Mouse (Mus musculus) hindbrain, embryonic 10.5 days (tissue): ENCODE data around the gene Micu2. TPM values are rescaled to one million over a fixed set of nuclear protein-coding genes. Genes with fewer than 3 reads are reported as not detected.
A peak's percentile ranks its signal among the peaks of the same experiment; 100 is the strongest.

Source experiments
- DNase-seq: peaks from one replicate; pipeline ENCODE4 v3.0.0-alpha.2; 2017; ENCODE audit warnings: low spot score
- H3K27ac ChIP-seq: fragments of 300-500 bp; sonication (generic); 2 replicates; pipeline ENCODE4 v1.5.1; 2016; ENCODE audit warnings: mild to moderate bottlenecking, moderate library complexity
- H3K27me3 ChIP-seq: fragments of 300-500 bp; sonication (generic); 2 replicates; pipeline ENCODE4 v1.6.1; 2016; ENCODE audit warnings: mild to moderate bottlenecking; ENCODE audit not compliant: poor library complexity, insufficient read depth, severe bottlenecking
- H3K36me3 ChIP-seq: fragments of 300-500 bp; sonication (generic); 2 replicates; pipeline ENCODE4 v1.6.1; 2016; ENCODE audit warnings: mild to moderate bottlenecking, moderate library complexity
- H3K4me1 ChIP-seq: fragments of 300-500 bp; sonication (generic); replicated peaks from 2 replicates; pipeline ENCODE4 v1.6.1; 2016; ENCODE audit warnings: mild to moderate bottlenecking
- H3K4me3 ChIP-seq: fragments of 300-500 bp; sonication (generic); 2 replicates; pipeline ENCODE4 v1.5.1; 2016; ENCODE audit warnings: mild to moderate bottlenecking, moderate library complexity
- H3K9me3 ChIP-seq: fragments of 300-500 bp; sonication (generic); 2 replicates; pipeline ENCODE4 v1.6.1; 2016; ENCODE audit warnings: mild to moderate bottlenecking, moderate library complexity
- WGBS: fragments of 180-500 bp; shearing (Covaris S2); methylation state at CpG from one replicate; pipeline ENCODE4 v1.1.7; 2016; 5-methylcytosine and 5-hydroxymethylcytosine counted together
- polyA plus RNA-seq: library from polyadenylated mRNA; unstranded; fragments of >200 nt; fragmentation: Nextera tagmentation; extraction: Ambion mirVana; gene quantifications from 2 replicates; pipeline ENCODE4 v1.2.1, GENCODE M21; 2016

The Micu2 gene
- 60.3 and 62.0 TPM in 2 replicates for polyA plus RNA-seq

- peak within 1 kb of the TSS; percentile 97 for H3K27ac ChIP-seq
- H3K36me3 ChIP-seq: no peaks in the 10 kb centered on the region
- H3K4me3 ChIP-seq: peak within 1 kb of the TSS; percentile 86
- H3K4me1 ChIP-seq: peaks cover 17% of the 10 kb centered on the region; the same call in 1 of the 2 replicates
- peaks cover 5% of the 10 kb centered on the region; the same call in 1 of the 2 replicates for H3K27me3 ChIP-seq
- no peaks in the 10 kb centered on the region for H3K9me3 ChIP-seq
- peak; percentile 87 for DNase-seq
- 3% methylated on average over 76 of the region's 76 CpGs for WGBS
Observed at GRCm38 (mm10) chr14:57998526-57999401, at the start of gene Micu2. Micu2 (minus strand) TSS chr14:57999262.

GRCm38 (mm10) chr14:58046639-58047284 is 47.7 kb upstream of the Micu2 start:
- Histone ChIP-seq H3K36me3 (no peaks in the 10 kb centered on the region), H3K27me3 (no peaks in the 10 kb centered on the region), H3K4me1 (no peaks in the 10 kb centered on the region), H3K4me3 (no peak overlapping the region), H3K9me3 (no peaks in the 10 kb centered on the region), H3K27ac (no peak overlapping the region)
- DNase-seq: no peak
- 91% methylated on average over 4 of the region's 4 CpGs for WGBS

- H3K27ac ChIP-seq: no peak overlapping the region
- peaks cover 8% of the 10 kb centered on the region; the same call in 1 of the 2 replicates for H3K4me1 ChIP-seq
- no peak overlapping the region for H3K4me3 ChIP-seq
- 23% methylated on average over 6 of the region's 6 CpGs for WGBS
- H3K9me3 ChIP-seq: no peaks in the 10 kb centered on the region
- H3K27me3 ChIP-seq: no peaks in the 10 kb centered on the region
- no peak for DNase-seq
- H3K36me3 ChIP-seq: no peaks in the 10 kb centered on the region
Observed at GRCm38 (mm10) chr14:58036174-58036573, 37.1 kb upstream of the Micu2 start.

- Histone ChIP-seq H3K9me3 (no peaks in the 10 kb centered on the region), H3K36me3 (no peaks in the 10 kb centered on the region), H3K27me3 (no peaks in the 10 kb centered on the region), H3K4me1 (peaks cover 8% of the 10 kb centered on the region; the same call in 1 of the 2 replicates), H3K27ac (no peak overlapping the region), H3K4me3 (no peak overlapping the region)
- peak; percentile 38 for DNase-seq
- 13% methylated on average over 8 of the region's 8 CpGs for WGBS
Observed at GRCm38 (mm10) chr14:58034567-58034966, 35.5 kb upstream of the Micu2 start.

GRCm38 (mm10) chr14:58018869-58019268 is 19.8 kb upstream of the Micu2 start:
- H3K27ac ChIP-seq: no peak overlapping the region
- peak; percentile 12 for DNase-seq
- 45% methylated on average over 2 of the region's 2 CpGs for WGBS
- H3K27me3 ChIP-seq: no peaks in the 10 kb centered on the region
- H3K9me3 ChIP-seq: no peaks in the 10 kb centered on the region
- H3K4me1 ChIP-seq: no peaks in the 10 kb centered on the region
- no peaks in the 10 kb centered on the region for H3K36me3 ChIP-seq
- H3K4me3 ChIP-seq: no peak overlapping the region

- Histone ChIP-seq H3K36me3 (no peaks in the 10 kb centered on the region), H3K9me3 (no peaks in the 10 kb centered on the region), H3K4me3 (no peak overlapping the region), H3K27ac (no peak overlapping the region), H3K27me3 (peaks cover 5% of the 10 kb centered on the region; the same call in 1 of the 2 replicates), H3K4me1 (peaks cover 7% of the 10 kb centered on the region; the same call in 1 of the 2 replicates)
- whole genome bisulfite sequencing: 64% methylated on average over 6 of the region's 6 CpGs
- DNase-seq: no peak
Observed at GRCm38 (mm10) chr14:58003852-58004251, 4.8 kb upstream of the Micu2 start.

- Histone ChIP-seq H3K4me3 (no peak overlapping the region), H3K9me3 (no peaks in the 10 kb centered on the region), H3K27ac (no peak overlapping the region), H3K27me3 (peaks cover 5% of the 10 kb centered on the region; the same call in 1 of the 2 replicates), H3K36me3 (no peaks in the 10 kb centered on the region), H3K4me1 (peaks cover 17% of the 10 kb centered on the region; the same call in 1 of the 2 replicates)
- 77% methylated on average over 1 of the region's 1 CpGs for WGBS
- no peak for DNase-seq
Observed at GRCm38 (mm10) chr14:58002161-58002560, 3.1 kb upstream of the Micu2 start.

- DNase-seq: no peak
- peak overlapping the region; percentile 97 for H3K27ac ChIP-seq
- H3K4me1 ChIP-seq: peaks cover 17% of the 10 kb centered on the region; the same call in 1 of the 2 replicates
- peak overlapping the region; percentile 86 for H3K4me3 ChIP-seq
- H3K9me3 ChIP-seq: no peaks in the 10 kb centered on the region
- peaks cover 5% of the 10 kb centered on the region; the same call in 1 of the 2 replicates for H3K27me3 ChIP-seq
- 36% methylated on average over 5 of the region's 5 CpGs for WGBS
- H3K36me3 ChIP-seq: no peaks in the 10 kb centered on the region
Observed at GRCm38 (mm10) chr14:57999402-57999734, 306 bp upstream of the Micu2 start.

- H3K27me3 ChIP-seq: peaks cover 5% of the 10 kb centered on the region; the same call in 1 of the 2 replicates
- no peak overlapping the region for H3K27ac ChIP-seq
- H3K36me3 ChIP-seq: peaks cover 12% of the 10 kb centered on the region; the same call in 1 of the 2 replicates
- peaks cover 17% of the 10 kb centered on the region; the same call in 1 of the 2 replicates for H3K4me1 ChIP-seq
- H3K4me3 ChIP-seq: no peak overlapping the region
- 81% methylated on average over 1 of the region's 1 CpGs for WGBS
- H3K9me3 ChIP-seq: no peaks in the 10 kb centered on the region
- DNase-seq: no peak
Observed at GRCm38 (mm10) chr14:57997431-57997830, 1.6 kb downstream of the Micu2 start.

GRCm38 (mm10) chr14:57996210-57996609 is 2.9 kb downstream of the Micu2 start:
- 92% methylated on average over 3 of the region's 3 CpGs for WGBS
- no peaks in the 10 kb centered on the region for H3K9me3 ChIP-seq
- peaks cover 5% of the 10 kb centered on the region; the same call in 1 of the 2 replicates for H3K27me3 ChIP-seq
- peaks cover 22% of the 10 kb centered on the region for H3K36me3 ChIP-seq
- H3K27ac ChIP-seq: no peak overlapping the region
- H3K4me1 ChIP-seq: peaks cover 17% of the 10 kb centered on the region; the same call in 1 of the 2 replicates
- no peak overlapping the region for H3K4me3 ChIP-seq
- DNase-seq: no peak

- Histone ChIP-seq H3K27me3 (no peaks in the 10 kb centered on the region), H3K4me3 (no peak overlapping the region), H3K4me1 (no peaks in the 10 kb centered on the region), H3K27ac (no peak overlapping the region), H3K9me3 (peaks cover 15% of the 10 kb centered on the region), H3K36me3 (peaks cover 60% of the 10 kb centered on the region)
- DNase-seq: no peak
Observed at GRCm38 (mm10) chr14:57991761-57992160, 7.3 kb downstream of the Micu2 start.

- no peak for DNase-seq
- Histone ChIP-seq H3K27ac (no peak overlapping the region), H3K4me3 (no peak overlapping the region), H3K36me3 (peaks cover 61% of the 10 kb centered on the region), H3K27me3 (no peaks in the 10 kb centered on the region), H3K9me3 (peaks cover 15% of the 10 kb centered on the region), H3K4me1 (no peaks in the 10 kb centered on the region)
- WGBS: 97% methylated on average over 2 of the region's 2 CpGs
Observed at GRCm38 (mm10) chr14:57989162-57989561, 9.9 kb downstream of the Micu2 start.

GRCm38 (mm10) chr14:57985780-57986179 is 13.3 kb downstream of the Micu2 start:
- H3K9me3 ChIP-seq: peaks cover 15% of the 10 kb centered on the region
- H3K4me1 ChIP-seq: peaks cover 11% of the 10 kb centered on the region
- WGBS: 82% methylated on average over 2 of the region's 2 CpGs
- H3K27ac ChIP-seq: no peak overlapping the region
- no peak for DNase-seq
- H3K4me3 ChIP-seq: no peak overlapping the region
- H3K36me3 ChIP-seq: peaks cover 34% of the 10 kb centered on the region
- H3K27me3 ChIP-seq: no peaks in the 10 kb centered on the region
